Mouse (Mus musculus) kidney, adult 2 months (tissue): ENCODE results near the gene Ankrd13d.

Source experiments
- CTCF ChIP-seq: fragments of 200-500 bp; conservative IDR thresholded peaks from 2 replicates; pipeline ENCODE4 v1.5.1; 2011; ENCODE audit warnings: low read depth, mild to moderate bottlenecking, control low read depth, low read length, moderate library complexity, mixed read lengths; ENCODE audit not compliant: insufficient read depth, insufficient read length
- POLR2A ChIP-seq: fragments of 200-500 bp; IDR thresholded peaks from one replicate; pipeline ENCODE4 v1.6.1; 2011; ENCODE audit warnings: low read depth, low read length, control low read depth

GRCm38 (mm10) chr19:4270187-4270586 lies 12.8 kb downstream of the Ankrd13d start:
- TF ChIP-seq CTCF = no peak
- no peak for TF ChIP-seq POLR2A
